Mouse (Mus musculus) regulatory T cell (primary cell): ENCODE data around the gene Glce.

ENCODE experiments used
- in situ Hi-C: fragments of 300-600 bp; cut with MboI, MseI; formaldehyde crosslinking; loops from one replicate; pipeline ENCODE4 v1.15.1; 2025; ENCODE audit warnings: high pct_unique_total_duplicates

Glce gene

DNA sequence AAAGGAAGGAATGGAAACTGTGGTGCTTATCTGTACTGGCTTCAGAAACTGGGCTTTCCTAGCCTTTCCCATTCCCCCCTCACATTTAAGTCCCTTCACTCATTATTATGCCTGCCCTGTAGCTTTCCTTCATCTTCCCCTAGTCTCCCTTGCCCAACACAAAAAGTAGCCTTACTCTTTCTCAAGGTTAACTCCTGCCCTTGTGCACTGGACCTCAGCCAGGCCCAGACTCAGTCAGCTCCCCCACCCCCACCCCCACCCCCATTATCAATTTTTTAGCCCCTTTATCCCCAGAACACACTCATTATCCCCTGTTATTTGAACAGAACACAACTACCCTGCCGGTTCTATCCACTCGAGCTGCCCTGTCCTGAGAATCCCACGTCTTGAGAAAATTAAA lies 1.0 kb upstream of the Glce start:
- in situ Hi-C loops = no loop called here

DNA sequence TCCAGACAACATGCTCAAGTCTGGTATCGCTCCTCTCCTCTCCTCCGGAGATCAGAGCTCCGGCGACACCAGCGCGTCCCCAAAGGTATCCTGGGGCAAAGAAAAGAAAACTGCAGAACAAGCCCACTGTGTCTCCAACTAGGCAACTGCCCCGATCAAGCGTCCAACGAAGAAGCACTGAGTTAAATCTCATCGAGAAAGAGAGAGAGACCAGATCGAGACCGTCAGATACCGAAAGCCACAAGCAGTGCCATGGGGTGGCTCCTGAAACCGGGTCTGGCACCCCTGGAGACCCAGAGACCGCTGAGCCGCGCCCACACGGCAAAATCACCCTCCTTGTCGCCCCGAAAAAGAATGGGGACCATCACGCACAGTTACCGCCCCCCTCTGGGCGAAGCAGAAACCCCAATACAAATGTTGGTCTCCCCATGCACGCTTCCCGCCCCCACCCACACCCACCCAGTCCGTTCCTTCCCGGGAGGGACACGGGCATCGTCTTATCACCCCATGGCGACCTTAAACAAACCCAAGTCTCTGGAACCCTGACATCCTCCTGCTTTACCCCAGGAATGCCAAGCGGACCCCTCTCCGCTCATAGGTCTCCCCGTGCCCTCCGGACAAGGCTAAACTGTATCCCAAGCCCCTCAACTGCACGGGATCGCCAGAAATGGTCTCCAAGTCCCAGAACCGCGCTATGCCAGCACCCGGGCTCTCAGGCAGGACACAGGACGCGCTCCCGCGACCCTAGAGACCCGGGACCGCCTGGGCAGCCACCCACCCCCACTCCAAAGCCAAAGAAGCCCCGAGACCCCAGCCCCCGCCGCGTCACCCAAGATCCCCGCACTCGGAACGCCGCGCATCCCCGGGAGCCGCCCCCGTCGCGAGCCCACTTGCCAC lies 656 bp downstream of the Glce start:
- in situ Hi-C loops = no loop called here

DNA sequence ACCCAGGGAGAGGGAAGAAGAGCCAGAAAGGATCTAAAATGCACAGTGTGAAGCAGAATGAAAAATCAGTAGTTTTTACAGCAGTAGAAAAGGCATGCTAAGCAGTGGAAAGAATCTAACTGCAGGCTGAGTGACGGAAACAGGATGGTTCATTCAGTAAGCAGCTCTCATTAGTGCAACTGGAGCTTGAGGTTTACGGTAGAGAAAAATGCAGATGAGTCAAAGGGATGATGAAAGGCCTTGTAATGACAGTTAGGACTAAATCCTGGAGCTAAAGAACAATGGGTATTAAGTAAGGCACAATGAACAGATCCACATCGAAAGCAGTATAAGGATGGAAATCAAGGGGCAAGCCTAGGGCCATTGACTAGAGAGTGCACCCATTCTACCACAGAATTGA lies 3.7 kb downstream of the Glce start:
- in situ Hi-C loops = loop anchor here (10.0 kb wide), 1 partner anchor 754 kb away; no protein-coding TSS in a partner anchor

DNA sequence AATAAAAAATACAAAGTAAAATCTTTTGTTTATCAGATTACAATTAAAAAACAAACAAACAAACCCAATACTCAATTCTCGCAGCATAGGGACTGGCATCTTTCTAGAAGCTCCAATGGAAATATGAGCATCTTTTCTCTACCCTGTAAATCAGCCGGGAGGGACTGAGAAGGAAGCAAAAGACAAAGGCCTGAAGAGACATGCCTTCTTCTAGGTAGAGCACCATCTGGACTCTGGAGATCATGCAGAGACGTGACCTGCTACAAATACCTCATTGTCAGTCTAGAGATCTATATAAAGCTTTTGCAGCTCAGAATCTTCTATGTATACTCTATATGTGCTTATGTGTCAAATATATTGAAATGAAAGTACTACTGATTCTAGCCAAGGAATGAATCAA lies 6.6 kb downstream of the Glce start:
- in situ Hi-C loops = loop anchor here (10.0 kb wide), 1 partner anchor 751 kb away; no protein-coding TSS in a partner anchor

DNA sequence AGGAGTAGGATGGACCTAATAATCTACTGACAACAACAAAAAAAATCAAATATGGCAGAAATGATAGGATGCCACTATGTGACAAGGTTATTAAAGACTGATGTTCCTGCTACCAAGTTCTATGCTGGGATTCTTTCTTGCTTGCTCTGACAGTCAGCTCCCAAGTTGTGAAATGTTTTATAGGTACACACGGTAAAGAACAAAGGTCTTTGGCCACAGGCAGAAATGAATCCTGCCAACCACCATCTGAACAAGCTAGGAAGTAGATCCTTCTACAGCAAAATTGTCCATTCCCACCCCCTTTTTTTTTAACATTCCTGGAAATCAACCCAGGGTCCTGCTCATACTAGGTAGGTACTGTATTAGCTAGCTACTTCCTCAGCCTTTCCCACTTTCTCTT lies 25.9 kb downstream of the Glce start:
- in situ Hi-C loops = loop anchor here (10.0 kb wide), 1 partner anchor 1728 kb away; no protein-coding TSS in a partner anchor

DNA sequence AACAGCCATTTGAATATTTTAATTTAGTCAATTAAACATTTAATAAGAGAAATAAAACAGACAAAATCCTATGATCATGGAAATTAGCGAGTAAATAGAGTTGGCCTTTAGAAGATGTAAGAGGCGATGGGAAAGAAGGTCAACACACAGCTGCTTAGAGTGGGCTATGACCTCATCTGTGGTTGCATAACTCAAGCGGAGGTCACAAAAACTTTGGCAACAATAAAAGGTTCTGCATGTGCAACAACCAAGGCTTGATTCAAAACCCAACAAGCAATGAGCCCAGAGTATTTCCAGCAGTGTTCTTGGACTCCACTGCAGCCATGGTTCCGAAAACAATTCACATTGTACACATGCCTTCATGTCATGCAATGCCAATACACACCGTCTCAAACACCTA lies 30.9 kb downstream of the Glce start:
- in situ Hi-C loops = loop anchor here (10.0 kb wide), 1 partner anchor 1733 kb away; no protein-coding TSS in a partner anchor

DNA sequence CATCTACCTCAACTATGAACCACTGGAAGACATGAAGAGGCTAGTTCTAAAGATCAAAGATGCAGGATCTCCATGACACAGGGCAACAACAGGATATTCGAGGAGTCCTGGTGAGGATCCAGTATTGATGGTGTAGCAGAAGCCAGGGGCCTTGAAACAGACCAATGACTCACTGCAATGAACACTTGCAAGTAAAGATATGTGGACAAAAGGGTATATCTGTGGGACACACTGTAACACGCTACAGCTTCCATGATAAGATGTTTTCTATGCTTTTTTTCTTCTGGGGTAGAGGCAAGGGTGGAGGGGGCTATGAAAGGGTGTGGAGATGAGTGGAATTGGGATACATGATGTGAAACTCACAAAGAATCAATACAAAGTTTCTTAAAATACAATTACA lies 36.9 kb downstream of the Glce start:
- in situ Hi-C loops = no loop called here

DNA sequence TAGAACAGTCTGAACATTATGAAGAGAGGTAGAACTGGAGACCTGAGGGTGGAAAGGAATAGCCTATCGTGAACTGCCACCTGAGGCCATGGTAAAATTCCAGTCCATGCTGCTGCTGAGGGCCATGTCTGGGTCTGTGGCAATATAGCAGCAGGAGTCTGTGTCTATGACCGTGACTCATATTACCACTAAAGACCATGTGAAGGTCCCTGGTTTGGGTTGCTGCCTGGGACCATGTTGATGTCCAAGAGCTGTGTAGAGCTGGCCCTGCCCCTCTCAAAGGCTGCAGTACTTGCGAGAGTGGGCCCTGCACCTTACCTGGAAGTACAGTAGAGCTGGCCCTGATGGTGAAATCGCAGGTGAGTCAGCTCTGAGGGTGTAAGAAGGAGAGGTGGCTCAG lies 37.6 kb downstream of the Glce start:
- in situ Hi-C loops = no loop called here

DNA sequence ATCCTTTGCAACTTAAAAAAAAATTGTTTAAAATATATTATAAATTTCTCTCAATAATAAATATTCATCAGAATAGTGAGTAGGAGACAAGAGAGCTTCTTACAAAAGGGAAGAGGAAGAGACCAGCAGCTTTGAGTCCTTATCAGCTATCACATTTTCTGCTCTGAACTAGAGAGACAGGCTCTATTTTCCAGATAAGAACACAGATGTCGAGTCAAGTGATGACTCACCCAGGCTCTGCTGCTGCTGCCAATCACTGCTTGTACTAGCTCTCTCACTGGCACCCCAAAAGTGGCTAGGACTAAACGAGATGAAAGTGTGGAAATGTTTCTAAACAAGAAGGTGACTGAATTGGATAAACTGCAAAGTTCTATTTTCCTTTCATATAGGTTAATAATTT lies 39.5 kb downstream of the Glce start:
- in situ Hi-C loops = no loop called here

DNA sequence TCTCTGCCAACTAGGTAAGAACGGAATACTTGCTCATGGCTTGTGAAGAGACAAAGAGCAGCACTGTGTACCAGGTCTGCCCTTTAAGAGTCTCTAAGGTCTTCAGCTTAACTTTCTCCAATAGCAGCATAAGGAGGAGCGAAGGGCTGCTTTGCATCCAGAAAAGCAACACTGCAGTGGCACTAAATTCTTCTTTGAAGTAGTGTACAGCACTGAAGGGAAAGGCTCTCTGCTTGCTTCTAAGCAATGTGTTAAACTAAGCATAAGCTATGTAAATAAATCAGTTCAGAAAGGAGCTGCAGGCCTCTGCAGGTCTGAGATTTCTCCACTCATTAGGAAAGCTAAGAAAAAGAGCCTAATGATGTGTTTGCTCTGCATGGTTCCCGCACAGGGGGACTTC lies 40.9 kb downstream of the Glce start:
- in situ Hi-C loops = no loop called here

DNA sequence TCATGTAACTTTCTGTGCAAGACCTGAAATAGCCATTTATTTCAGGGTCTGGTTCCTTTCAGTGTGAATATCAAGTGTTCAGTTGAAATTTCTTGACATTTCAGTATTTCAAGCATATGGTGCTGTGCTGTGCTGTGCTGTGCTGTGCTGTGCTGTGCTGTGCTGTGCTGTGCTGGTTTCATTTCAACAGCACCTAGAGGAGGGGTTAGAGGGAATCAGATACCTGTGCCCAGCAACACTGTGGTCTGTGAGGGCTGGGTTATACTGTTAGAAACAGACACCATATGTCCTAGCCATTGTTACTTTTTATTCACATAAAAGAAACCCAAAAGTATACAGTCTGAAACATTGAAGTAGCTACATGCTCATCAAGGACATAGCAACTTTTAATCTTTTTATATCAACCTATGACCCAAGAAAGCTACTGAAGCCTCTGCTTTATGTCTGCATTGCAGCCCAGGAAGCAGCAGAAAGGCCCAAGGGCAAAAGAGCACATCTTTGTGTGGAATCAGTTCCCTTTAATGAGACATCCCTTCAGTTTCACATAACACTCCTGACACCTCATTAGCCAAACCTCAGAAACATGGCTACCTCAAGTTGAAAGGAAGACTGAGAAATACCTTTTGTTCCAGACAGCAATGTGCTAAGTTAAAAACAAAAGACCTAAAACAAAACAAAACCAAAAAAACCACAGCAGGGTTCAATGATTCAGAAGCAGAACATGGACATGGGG lies 42.3 kb downstream of the Glce start:
- in situ Hi-C loops = no loop called here

DNA sequence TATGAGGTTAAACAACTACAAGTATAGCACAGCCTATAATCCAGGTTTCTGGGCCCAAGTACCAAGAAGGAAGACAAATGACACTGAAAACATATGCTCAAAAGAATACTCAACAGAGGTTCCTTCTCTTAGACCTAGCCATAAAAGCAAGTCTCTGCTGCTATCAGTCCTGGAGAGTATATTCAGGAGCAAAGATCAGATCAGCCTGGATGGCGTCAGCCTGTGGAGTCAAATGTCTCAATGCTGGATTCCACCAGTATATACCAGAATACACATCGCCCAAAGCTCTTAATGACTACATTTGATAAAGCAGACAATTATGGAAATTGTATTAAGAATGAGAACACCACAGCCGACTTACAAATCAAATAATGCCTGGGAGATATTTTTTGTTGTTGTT lies 60.2 kb downstream of the Glce start:
- in situ Hi-C loops = no loop called here

DNA sequence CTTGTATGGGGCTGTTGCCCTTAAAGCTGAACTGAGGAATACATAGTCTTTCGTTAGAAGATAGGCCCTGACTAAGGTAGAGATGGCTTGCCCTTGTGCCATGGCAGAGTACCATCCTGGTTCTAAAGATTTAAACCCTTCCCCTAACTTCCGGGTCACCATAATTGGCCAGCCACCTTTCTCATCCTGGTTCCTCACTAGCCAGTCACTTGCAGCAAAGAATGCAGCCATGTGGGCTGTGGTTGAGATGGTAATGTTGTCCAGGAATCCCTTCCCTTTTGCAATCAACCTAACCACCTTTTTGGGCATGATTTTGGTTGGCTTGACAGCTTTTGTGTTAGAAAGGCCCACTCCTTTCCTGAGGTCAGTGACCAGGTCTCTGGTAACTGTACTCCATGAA lies 62.0 kb downstream of the Glce start:
- in situ Hi-C loops = no loop called here

DNA sequence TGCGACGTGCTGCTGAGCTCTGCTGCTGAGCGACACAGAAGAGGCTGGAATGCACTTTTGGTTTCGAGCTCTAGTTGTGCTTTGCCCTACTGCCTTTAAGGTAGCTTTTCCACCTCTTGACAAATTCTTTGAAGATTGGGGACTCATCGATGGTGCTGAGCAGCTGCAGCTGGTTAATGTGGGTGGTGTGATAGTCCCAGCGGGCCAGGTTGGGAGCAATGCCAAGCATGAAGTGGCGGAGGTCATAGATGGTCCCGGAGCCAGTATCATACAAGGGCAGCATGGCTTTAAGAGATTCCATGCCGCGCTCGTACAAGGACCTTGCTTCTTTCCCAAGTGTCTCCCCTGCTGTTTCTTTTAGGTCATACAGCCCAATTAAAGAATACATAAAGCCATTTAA lies 62.5 kb downstream of the Glce start:
- in situ Hi-C loops = no loop called here

DNA sequence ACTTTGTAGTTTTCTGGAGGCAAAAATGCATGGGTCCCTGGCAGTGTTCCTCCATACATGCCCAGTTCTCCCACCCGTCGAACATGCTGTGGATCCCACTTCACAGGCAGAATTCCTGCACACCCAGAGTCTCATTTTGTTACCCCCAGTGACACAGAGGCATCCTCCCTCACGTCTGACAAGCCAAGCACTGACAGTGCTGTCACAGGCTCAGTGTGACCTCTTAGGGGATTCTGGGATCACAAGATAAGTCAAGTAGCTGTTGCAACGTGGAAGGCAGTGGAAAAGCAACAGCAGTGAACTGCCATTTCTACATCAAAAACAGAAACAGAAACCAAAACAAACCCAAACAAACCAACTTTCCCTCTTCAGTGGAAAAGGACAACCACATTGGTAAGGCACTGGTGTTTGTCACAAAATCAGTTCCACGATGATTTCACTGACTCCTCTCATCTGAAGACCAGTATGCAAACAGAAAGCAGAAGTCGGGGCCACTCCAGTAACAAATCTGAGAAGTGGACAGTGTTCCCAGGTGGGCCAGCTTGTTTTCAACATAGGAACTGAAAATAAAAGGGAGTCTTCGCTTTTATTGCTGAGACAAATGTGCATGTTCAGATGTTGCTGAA lies 64.5 kb downstream of the Glce start:
- in situ Hi-C loops = no loop called here

DNA sequence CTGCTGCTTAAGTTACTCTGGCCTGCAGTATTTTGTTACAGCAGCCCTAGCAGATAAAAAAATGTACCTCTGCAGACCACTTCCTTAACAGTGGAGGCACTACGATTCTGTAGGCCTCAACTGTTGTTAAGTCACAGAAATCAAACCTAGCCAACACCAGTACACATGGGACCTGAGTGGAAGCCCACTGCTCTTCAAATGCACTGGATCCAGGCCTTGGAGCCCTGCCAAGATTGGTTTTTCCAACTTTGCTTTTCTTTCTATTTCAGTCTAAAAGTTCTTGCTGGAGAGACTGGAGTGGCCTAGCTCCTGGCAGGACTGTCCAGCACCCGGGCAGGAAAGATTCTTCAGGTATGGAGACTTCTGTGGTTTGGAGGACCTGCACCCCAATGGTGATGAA lies 66.2 kb downstream of the Glce start:
- in situ Hi-C loops = no loop called here

DNA sequence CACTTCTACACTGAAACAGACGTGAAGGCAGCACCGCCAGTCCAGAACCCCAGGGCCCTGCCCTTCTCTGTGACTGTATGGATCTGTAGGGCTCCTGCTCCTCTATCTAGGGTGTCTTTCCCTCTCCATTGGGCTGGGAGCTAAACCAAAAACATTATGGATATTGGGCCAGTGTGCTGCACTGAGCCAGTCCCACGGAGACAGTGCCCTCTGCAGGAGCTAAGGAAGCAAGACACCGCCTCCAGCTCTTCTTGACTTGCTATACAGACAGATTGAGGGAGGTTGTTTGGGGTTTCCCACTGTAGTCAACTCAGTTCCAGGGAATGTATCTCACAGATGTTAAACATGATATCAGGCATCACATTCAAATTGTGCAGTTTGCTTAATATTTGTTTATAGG lies 71.7 kb downstream of the Glce start:
- in situ Hi-C loops = no loop called here

DNA sequence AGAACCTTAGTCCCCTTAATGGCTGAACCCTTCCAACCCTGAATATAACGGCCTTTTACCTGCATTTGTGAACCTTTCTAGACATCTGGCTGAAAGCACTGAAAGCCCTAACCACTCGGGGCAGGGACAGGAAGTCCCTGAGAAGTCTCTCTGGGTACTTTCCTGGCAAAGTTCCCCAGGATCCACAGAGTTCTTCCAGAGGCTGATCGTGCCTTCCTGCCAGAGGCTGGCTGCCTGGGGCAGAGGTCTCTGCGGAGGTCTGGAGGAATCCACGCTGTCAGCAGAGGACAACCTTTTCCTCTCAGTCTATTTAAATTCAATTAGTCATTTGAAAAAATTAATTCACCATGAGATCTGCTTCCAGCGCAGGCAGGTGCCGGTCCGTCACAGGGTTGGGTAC lies 73.3 kb downstream of the Glce start:
- in situ Hi-C loops = no loop called here

DNA sequence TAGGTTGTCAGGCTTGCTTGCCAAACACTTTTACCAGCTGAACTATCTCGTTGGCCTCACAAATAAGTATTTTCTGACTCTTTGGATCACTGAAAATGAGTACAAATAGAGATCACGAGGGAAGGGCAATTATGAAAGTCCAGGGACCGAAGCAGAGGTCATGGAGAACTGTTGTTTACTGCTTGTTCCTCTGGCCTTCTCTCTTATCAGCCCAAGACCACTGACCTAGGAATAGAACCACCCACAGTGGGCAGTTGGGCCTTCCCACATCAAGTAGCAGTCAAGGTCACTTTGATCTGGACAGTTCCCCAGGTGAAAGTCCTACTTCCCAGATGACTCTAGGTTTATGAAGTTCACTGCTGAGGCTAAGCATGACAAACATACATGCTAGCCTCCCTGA lies 80.3 kb downstream of the Glce start:
- in situ Hi-C loops = loop anchor here (5.0 kb wide), 1 partner anchor 200 kb away; no protein-coding TSS in a partner anchor

DNA sequence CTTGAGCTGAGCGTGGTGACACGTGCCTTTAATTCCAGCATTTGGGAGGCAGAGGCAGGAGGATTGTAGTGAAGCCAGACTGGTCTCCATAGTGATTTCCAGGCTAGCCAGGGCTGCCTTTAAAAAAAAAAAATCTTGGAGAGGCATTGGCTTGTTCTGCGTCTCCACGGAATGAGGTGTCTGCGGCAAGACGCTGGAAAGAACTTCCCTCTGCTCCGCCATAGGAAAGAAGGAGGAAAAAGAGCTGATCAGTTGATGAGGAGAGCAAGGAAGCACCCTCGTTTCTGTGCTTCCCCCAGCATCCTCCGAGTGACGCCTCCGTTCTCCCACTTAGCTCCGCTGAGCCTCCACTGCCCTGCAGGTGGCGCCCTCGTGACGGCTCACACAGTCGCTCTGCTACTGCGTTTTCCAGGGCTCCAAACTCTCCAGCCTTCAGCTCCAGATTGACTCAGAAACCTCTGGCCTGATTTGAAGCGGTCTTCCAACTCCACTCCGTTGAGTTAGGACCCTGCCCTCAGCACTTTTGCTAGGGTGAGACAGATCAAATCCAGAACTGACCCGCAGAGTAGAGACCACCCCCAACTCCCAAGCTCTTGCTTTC lies 82.3 kb downstream of the Glce start:
- in situ Hi-C loops = loop anchor here (5.0 kb wide), 1 partner anchor 202 kb away; no protein-coding TSS in a partner anchor

DNA sequence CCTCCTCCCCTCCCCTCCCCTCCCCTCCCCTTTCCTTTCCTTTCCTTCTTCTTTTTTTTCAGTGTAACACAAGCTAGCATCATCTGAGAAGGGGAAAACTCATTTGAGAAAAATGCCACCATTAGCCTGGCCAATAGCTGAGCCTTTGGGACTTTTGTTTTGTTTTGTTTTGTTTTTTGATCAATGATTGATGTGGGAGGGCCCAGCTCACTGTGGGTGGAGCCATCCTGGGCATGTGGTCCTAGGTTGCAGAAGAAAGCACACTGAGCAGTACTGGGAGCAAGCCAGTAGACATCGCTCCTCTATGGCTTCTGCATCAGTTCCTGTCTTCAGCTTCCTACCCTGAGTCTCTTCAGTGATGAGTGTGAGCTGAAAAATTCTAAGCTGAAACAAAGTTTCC lies 86.6 kb downstream of the Glce start:
- in situ Hi-C loops = no loop called here

DNA sequence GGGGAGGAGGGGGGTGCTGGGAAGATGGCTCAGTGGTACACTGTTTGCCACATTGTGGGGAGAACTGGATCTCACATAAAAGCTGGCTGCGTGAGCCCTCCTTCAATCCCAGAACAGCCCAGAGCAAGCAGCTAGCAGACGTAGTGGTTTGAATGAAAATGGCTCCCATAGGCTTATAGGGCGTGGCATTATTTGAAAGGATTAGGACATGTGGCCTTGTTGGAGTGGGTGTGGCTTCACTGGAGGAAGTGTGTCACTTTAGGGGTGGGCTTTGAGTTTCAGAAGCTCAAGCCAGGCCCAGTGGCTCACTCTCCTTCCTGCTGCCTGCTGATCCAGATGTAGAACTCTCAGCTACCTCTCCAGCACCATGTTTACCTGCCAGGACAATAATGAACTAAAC lies 90.2 kb downstream of the Glce start:
- in situ Hi-C loops = no loop called here
